Mouse (Mus musculus) hindlimb bud, embryonic 11.5 days (tissue): Measurements from ENCODE around the gene Wnt8b.
A peak's percentile ranks its signal among the peaks of the same experiment; 100 is the strongest.

Experiments used
- DNase-seq: peaks from one replicate; pipeline ENCODE4 v3.0.0-alpha.2; 2012; ENCODE audit warnings: low read depth, low spot score; ENCODE audit errors: extremely low spot score

The Wnt8b gene

GRCm38 (mm10) chr19:44554861-44555590, 61.8 kb downstream of the Wnt8b start, which contains the start of gene Ndufb8:
Gene Ndufb8 (minus strand): TSS chr19:44555440.
- peak; percentile 82 for DNase-seq

GRCm38 (mm10) chr19:44562652-44563206, 69.5 kb downstream of the Wnt8b start, which contains the start of gene Hif1an:
Gene Hif1an (plus strand): TSS chr19:44562850.
- peak; percentile 98 for DNase-seq
